Mouse (Mus musculus): ENCODE results near the gene Wdr75. TPM values are rescaled to one million over a fixed set of nuclear protein-coding genes. Genes with fewer than 3 reads are reported as not detected.

The Wdr75 gene
- polyA plus RNA-seq, 1 experiment: 25.2 TPM

DNA sequence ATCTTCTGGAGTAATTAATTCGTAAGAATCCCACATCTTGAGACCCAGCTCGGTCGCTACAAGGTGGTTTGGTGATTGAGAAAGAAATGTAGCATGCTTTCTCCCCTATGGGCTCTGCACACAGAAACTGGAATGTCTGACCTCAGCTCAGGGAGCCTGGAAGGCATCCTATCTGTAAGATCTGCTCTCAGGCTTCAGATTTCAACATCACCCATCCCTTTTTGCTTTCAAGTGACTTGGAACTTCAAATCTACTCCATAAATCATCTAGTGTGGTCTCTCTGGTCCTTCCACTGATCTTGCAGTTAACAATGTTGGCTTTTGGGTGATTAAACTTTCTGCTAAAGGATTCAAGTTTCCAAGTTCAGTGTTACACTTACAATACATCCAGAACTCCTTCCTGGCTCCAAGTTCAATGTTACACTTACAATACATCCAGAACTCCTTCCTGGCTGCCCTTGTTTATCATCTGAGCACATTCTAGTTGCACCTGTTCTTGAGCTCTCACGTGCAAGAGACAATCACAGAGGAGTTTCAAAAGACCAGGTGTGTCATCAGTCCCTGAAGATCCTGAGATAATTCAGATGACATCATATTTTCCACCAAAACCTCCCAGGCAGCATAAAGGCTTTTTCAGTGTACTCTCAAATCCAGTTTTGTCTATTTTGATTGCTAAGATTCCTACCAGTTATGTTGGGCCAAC lies 40.5 kb downstream of the Wdr75 start:
- TF ChIP-seq SRF (IDR thresholded peaks at IDR 0.05; ENCODE audit: control insufficient read depth, insufficient read length, low read depth): no peak
- no peak for TF ChIP-seq POLR2A (IDR thresholded peaks at IDR 0.05; ENCODE audit: insufficient read length, low read depth)
- TF ChIP-seq REST (IDR thresholded peaks at IDR 0.05; ENCODE audit: insufficient read depth, insufficient read length): no peak
- TF ChIP-seq MYOD1 (IDR thresholded peaks at IDR 0.05; ENCODE audit: control insufficient read depth in 1 of 3, insufficient read length in 2 of 3, low read depth in 2 of 3): peak in 1 of 3 experiments; percentile 33
- TF ChIP-seq E2F4 (IDR thresholded peaks at IDR 0.05; ENCODE audit: insufficient read depth): no peak
- peak; percentile 77 for TF ChIP-seq CEBPB (IDR thresholded peaks at IDR 0.05; ENCODE audit: insufficient read depth, poor library complexity, severe bottlenecking)
- TF ChIP-seq TCF3 (IDR thresholded peaks at IDR 0.05; ENCODE audit: insufficient read length, low read depth): no peak
- no peak for TF ChIP-seq TCF12 (IDR thresholded peaks at IDR 0.05; ENCODE audit: insufficient read depth, poor library complexity, severe bottlenecking)
- no peak for TF ChIP-seq MYOG (IDR thresholded peaks at IDR 0.05; ENCODE audit: control insufficient read depth in 1 of 3, insufficient read depth in 1 of 3, insufficient read length in 2 of 3, low read depth in 2 of 3)
- TF ChIP-seq MAX (IDR thresholded peaks at IDR 0.05; ENCODE audit: low read depth): no peak
- TF ChIP-seq USF1 (IDR thresholded peaks at IDR 0.05; ENCODE audit: low read depth): no peak
- TF ChIP-seq POLR2AphosphoS2 (IDR thresholded peaks at IDR 0.05; ENCODE audit: insufficient read length, low read depth): no peak
- H3K79me2 ChIP-seq (ENCODE audit: control insufficient read depth, insufficient read depth): no peaks in the 10 kb centered on the region
- no peak overlapping the region for H3K4me3 ChIP-seq
- H3K27me3 ChIP-seq (ENCODE audit: control insufficient read depth, insufficient read depth, insufficient read length): no peaks in the 10 kb centered on the region
- H3K36me3 ChIP-seq (ENCODE audit: control insufficient read depth, insufficient read depth): no peaks in the 10 kb centered on the region
- H3K4me2 ChIP-seq (ENCODE audit: low read depth): no peak overlapping the region
- H3ac ChIP-seq (ENCODE audit: control insufficient read depth, insufficient read length): no peak overlapping the region

DNA sequence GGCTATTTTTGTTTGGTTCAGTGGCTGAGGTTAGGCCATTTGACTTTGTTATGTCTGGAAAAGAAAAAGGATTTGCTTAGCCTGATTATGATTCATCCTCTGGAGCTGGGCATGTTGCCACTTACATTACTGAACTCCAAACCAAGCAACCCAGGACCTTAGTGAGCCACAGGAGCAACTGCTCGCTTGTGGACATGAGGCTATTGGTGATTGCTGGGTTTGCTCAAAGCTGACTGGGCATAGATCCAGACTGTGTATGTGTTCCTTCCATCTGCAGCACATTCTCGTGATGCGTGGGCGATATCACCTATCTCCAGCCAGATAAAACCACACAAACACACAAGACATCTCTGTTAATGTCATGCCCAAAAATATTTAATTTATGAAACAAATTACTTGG lies 42.8 kb downstream of the Wdr75 start:
- H3ac ChIP-seq (ENCODE audit: control insufficient read depth, insufficient read length): no peak overlapping the region
- TF ChIP-seq POLR2AphosphoS2 (IDR thresholded peaks at IDR 0.05; ENCODE audit: insufficient read length, low read depth) (no peak), MYOD1 (IDR thresholded peaks at IDR 0.05; ENCODE audit: control insufficient read depth in 1 of 3, insufficient read length in 2 of 3, low read depth in 2 of 3) (peak; percentile 64 to 87 (median 76)), TCF3 (IDR thresholded peaks at IDR 0.05; ENCODE audit: insufficient read length, low read depth) (peak; percentile 8), MAX (IDR thresholded peaks at IDR 0.05; ENCODE audit: low read depth) (peak; percentile 15), E2F4 (IDR thresholded peaks at IDR 0.05; ENCODE audit: insufficient read depth) (no peak), MYOG (IDR thresholded peaks at IDR 0.05; ENCODE audit: control insufficient read depth in 1 of 3, insufficient read depth in 1 of 3, insufficient read length in 2 of 3, low read depth in 2 of 3) (peak; percentile 32 to 88 (median 62)), TCF12 (IDR thresholded peaks at IDR 0.05; ENCODE audit: insufficient read depth, poor library complexity, severe bottlenecking) (peak; percentile 30), SRF (IDR thresholded peaks at IDR 0.05; ENCODE audit: control insufficient read depth, insufficient read length, low read depth) (no peak), CEBPB (IDR thresholded peaks at IDR 0.05; ENCODE audit: insufficient read depth, poor library complexity, severe bottlenecking) (peak; percentile 50; the same call in 1 of the 2 replicates), USF1 (IDR thresholded peaks at IDR 0.05; ENCODE audit: low read depth) (no peak), REST (IDR thresholded peaks at IDR 0.05; ENCODE audit: insufficient read depth, insufficient read length) (no peak), POLR2A (IDR thresholded peaks at IDR 0.05; ENCODE audit: insufficient read length, low read depth) (no peak)
- no peaks in the 10 kb centered on the region for H3K79me2 ChIP-seq (ENCODE audit: control insufficient read depth, insufficient read depth)
- H3K4me2 ChIP-seq (ENCODE audit: low read depth): peak overlapping the region; percentile 71
- H3K4me3 ChIP-seq: no peak overlapping the region
- no peaks in the 10 kb centered on the region for H3K36me3 ChIP-seq (ENCODE audit: control insufficient read depth, insufficient read depth)
- H3K27me3 ChIP-seq (ENCODE audit: control insufficient read depth, insufficient read depth, insufficient read length): no peaks in the 10 kb centered on the region

DNA sequence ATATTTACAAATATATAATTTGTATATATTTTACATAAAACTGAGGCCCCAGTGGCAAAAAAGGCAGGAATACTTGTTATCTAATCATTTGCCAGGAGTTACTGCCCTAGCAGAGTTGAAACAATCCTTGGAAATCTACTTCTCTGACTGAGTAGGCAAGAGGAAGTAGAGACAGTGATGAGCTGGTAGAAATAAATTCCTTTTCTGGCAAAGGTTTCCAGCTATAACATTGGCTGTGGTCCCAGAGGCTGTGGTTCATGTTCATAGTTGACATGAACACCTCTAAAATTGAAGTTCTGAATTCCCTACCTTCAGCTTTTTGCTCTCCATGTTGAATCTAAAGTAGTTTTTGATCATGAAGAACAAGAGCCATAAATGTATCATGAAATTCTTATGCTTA lies 43.3 kb downstream of the Wdr75 start:
- Histone ChIP-seq H3K79me2 (ENCODE audit: control insufficient read depth, insufficient read depth) (no peaks in the 10 kb centered on the region), H3K4me2 (ENCODE audit: low read depth) (peak overlapping the region; percentile 10), H3K36me3 (ENCODE audit: control insufficient read depth, insufficient read depth) (no peaks in the 10 kb centered on the region), H3ac (ENCODE audit: control insufficient read depth, insufficient read length) (no peak overlapping the region), H3K27me3 (ENCODE audit: control insufficient read depth, insufficient read depth, insufficient read length) (no peaks in the 10 kb centered on the region), H3K4me3 (no peak overlapping the region)
- TF ChIP-seq MAX (IDR thresholded peaks at IDR 0.05; ENCODE audit: low read depth) (no peak), MYOD1 (IDR thresholded peaks at IDR 0.05; ENCODE audit: control insufficient read depth in 1 of 3, insufficient read length in 2 of 3, low read depth in 2 of 3) (no peak), SRF (IDR thresholded peaks at IDR 0.05; ENCODE audit: control insufficient read depth, insufficient read length, low read depth) (no peak), REST (IDR thresholded peaks at IDR 0.05; ENCODE audit: insufficient read depth, insufficient read length) (no peak), MYOG (IDR thresholded peaks at IDR 0.05; ENCODE audit: control insufficient read depth in 1 of 3, insufficient read depth in 1 of 3, insufficient read length in 2 of 3, low read depth in 2 of 3) (no peak)

DNA sequence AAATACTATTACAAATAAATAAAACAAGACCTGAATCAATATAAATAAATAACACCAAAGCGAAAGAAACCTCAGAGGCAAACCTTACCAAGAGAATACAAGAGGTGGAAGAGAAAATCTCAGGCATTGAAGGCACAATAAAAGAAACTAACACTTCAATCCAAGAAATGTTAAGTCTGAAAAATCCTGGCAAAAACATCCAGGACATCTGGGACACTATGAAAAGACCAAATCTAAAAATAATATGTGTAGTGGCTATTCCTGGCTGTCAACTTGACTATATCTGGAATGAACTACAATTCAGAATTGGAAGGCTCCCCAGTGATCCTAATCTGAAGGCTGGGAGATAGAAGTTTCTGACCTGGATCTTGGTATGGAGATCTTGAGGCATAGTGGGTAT lies 50.5 kb downstream of the Wdr75 start:
- TF ChIP-seq POLR2A (IDR thresholded peaks at IDR 0.05; ENCODE audit: insufficient read length, low read depth) (no peak), MYOG (IDR thresholded peaks at IDR 0.05; ENCODE audit: control insufficient read depth in 1 of 3, insufficient read depth in 1 of 3, insufficient read length in 2 of 3, low read depth in 2 of 3) (no peak), SRF (IDR thresholded peaks at IDR 0.05; ENCODE audit: control insufficient read depth, insufficient read length, low read depth) (no peak), MAX (IDR thresholded peaks at IDR 0.05; ENCODE audit: low read depth) (no peak), E2F4 (IDR thresholded peaks at IDR 0.05; ENCODE audit: insufficient read depth) (no peak), MYOD1 (IDR thresholded peaks at IDR 0.05; ENCODE audit: control insufficient read depth in 1 of 3, insufficient read length in 2 of 3, low read depth in 2 of 3) (no peak), CEBPB (IDR thresholded peaks at IDR 0.05; ENCODE audit: insufficient read depth, poor library complexity, severe bottlenecking) (no peak), TCF12 (IDR thresholded peaks at IDR 0.05; ENCODE audit: insufficient read depth, poor library complexity, severe bottlenecking) (no peak), REST (IDR thresholded peaks at IDR 0.05; ENCODE audit: insufficient read depth, insufficient read length) (no peak), USF1 (IDR thresholded peaks at IDR 0.05; ENCODE audit: low read depth) (no peak), TCF3 (IDR thresholded peaks at IDR 0.05; ENCODE audit: insufficient read length, low read depth) (no peak), POLR2AphosphoS2 (IDR thresholded peaks at IDR 0.05; ENCODE audit: insufficient read length, low read depth) (no peak)
- H3K27me3 ChIP-seq (ENCODE audit: control insufficient read depth, insufficient read depth, insufficient read length): no peaks in the 10 kb centered on the region
- no peak overlapping the region for H3K4me3 ChIP-seq
- H3ac ChIP-seq (ENCODE audit: control insufficient read depth, insufficient read length): no peak overlapping the region
- no peaks in the 10 kb centered on the region for H3K36me3 ChIP-seq (ENCODE audit: control insufficient read depth, insufficient read depth)
- peak overlapping the region; percentile 25 for H3K4me2 ChIP-seq (ENCODE audit: low read depth)
- no peaks in the 10 kb centered on the region for H3K79me2 ChIP-seq (ENCODE audit: control insufficient read depth, insufficient read depth)
